Mouse (Mus musculus): ENCODE data around the gene Kcp. TPM values are rescaled to one million over a fixed set of nuclear protein-coding genes. Genes with fewer than 3 reads are reported as not detected.

The Kcp gene
- polyA plus RNA-seq, 1 experiment = 4.1 TPM

- TF ChIP-seq POLR2A (IDR thresholded peaks at IDR 0.05; ENCODE audit: extremely low read depth, insufficient read depth, low read length) (no peak), CTCF (IDR thresholded peaks at IDR 0.05; ENCODE audit: extremely low read depth, insufficient read depth, low read length) (peak; percentile 16; the same call in 1 of the 2 replicates)
- Histone ChIP-seq H3K27ac (ENCODE audit: insufficient read depth, low read length) (no peak overlapping the region), H3K4me3 (ENCODE audit: insufficient read depth, low read length) (no peak overlapping the region), H3K4me1 (ENCODE audit: control insufficient read depth, insufficient read depth, low read length) (no peaks in the 10 kb centered on the region)
These were observed 17.5 kb upstream of the Kcp start for GRCm38 (mm10) chr6:29525256-29525655.

- Histone ChIP-seq H3K27ac (ENCODE audit: insufficient read depth, low read length) (peak overlapping the region; percentile 81), H3K4me3 (ENCODE audit: insufficient read depth, low read length) (no peak overlapping the region), H3K4me1 (ENCODE audit: control insufficient read depth, insufficient read depth, low read length) (no peaks in the 10 kb centered on the region)
- TF ChIP-seq POLR2A (IDR thresholded peaks at IDR 0.05; ENCODE audit: extremely low read depth, insufficient read depth, low read length) (no peak), CTCF (IDR thresholded peaks at IDR 0.05; ENCODE audit: extremely low read depth, insufficient read depth, low read length) (no peak)
These were observed 16.3 kb upstream of the Kcp start for GRCm38 (mm10) chr6:29524034-29524489.

- peak overlapping the region; percentile 83 for H3K27ac ChIP-seq (ENCODE audit: insufficient read depth, low read length)
- H3K4me3 ChIP-seq (ENCODE audit: insufficient read depth, low read length) = no peak overlapping the region
- no peaks in the 10 kb centered on the region for H3K4me1 ChIP-seq (ENCODE audit: control insufficient read depth, insufficient read depth, low read length)
- TF ChIP-seq POLR2A (IDR thresholded peaks at IDR 0.05; ENCODE audit: extremely low read depth, insufficient read depth, low read length) (no peak), CTCF (IDR thresholded peaks at IDR 0.05; ENCODE audit: extremely low read depth, insufficient read depth, low read length) (no peak)
These were observed 15.7 kb upstream of the Kcp start for GRCm38 (mm10) chr6:29523301-29524033.

- TF ChIP-seq CTCF (IDR thresholded peaks at IDR 0.05; ENCODE audit: extremely low read depth, insufficient read depth, low read length) = no peak
- TF ChIP-seq POLR2A (IDR thresholded peaks at IDR 0.05; ENCODE audit: extremely low read depth, insufficient read depth, low read length) = no peak
- H3K4me1 ChIP-seq (ENCODE audit: control insufficient read depth, insufficient read depth, low read length) = no peaks in the 10 kb centered on the region
- peak overlapping the region; percentile 83 for H3K27ac ChIP-seq (ENCODE audit: insufficient read depth, low read length)
- no peak overlapping the region for H3K4me3 ChIP-seq (ENCODE audit: insufficient read depth, low read length)
These were observed 15.0 kb upstream of the Kcp start for GRCm38 (mm10) chr6:29522626-29523300.

- TF ChIP-seq CTCF (IDR thresholded peaks at IDR 0.05; ENCODE audit: extremely low read depth, insufficient read depth, low read length) = peak; percentile 80
- no peak for TF ChIP-seq POLR2A (IDR thresholded peaks at IDR 0.05; ENCODE audit: extremely low read depth, insufficient read depth, low read length)
- no peak overlapping the region for H3K27ac ChIP-seq (ENCODE audit: insufficient read depth, low read length)
- no peak overlapping the region for H3K4me3 ChIP-seq (ENCODE audit: insufficient read depth, low read length)
- H3K4me1 ChIP-seq (ENCODE audit: control insufficient read depth, insufficient read depth, low read length) = no peaks in the 10 kb centered on the region
These were observed 9.4 kb upstream of the Kcp start for GRCm38 (mm10) chr6:29517139-29517538.

- H3K27ac ChIP-seq (ENCODE audit: insufficient read depth, low read length) = no peak overlapping the region
- H3K4me1 ChIP-seq (ENCODE audit: control insufficient read depth, insufficient read depth, low read length) = no peaks in the 10 kb centered on the region
- H3K4me3 ChIP-seq (ENCODE audit: insufficient read depth, low read length) = no peak overlapping the region
- TF ChIP-seq POLR2A (IDR thresholded peaks at IDR 0.05; ENCODE audit: extremely low read depth, insufficient read depth, low read length) = no peak
- no peak for TF ChIP-seq CTCF (IDR thresholded peaks at IDR 0.05; ENCODE audit: extremely low read depth, insufficient read depth, low read length)
These were observed 5.5 kb upstream of the Kcp start for GRCm38 (mm10) chr6:29513284-29513683.

GRCm38 (mm10) chr6:29509086-29509485 lies 1.3 kb upstream of the Kcp start:
- H3K4me3 ChIP-seq (ENCODE audit: insufficient read depth, low read length) = no peak overlapping the region
- no peaks in the 10 kb centered on the region for H3K4me1 ChIP-seq (ENCODE audit: control insufficient read depth, insufficient read depth, low read length)
- no peak overlapping the region for H3K27ac ChIP-seq (ENCODE audit: insufficient read depth, low read length)
- TF ChIP-seq CTCF (IDR thresholded peaks at IDR 0.05; ENCODE audit: extremely low read depth, insufficient read depth, low read length) (no peak), POLR2A (IDR thresholded peaks at IDR 0.05; ENCODE audit: extremely low read depth, insufficient read depth, low read length) (no peak)

- Histone ChIP-seq H3K4me1 (ENCODE audit: control insufficient read depth, insufficient read depth, low read length) (no peaks in the 10 kb centered on the region), H3K4me3 (ENCODE audit: insufficient read depth, low read length) (peak overlapping the region; percentile 24; the same call in 1 of the 2 replicates), H3K27ac (ENCODE audit: insufficient read depth, low read length) (no peak overlapping the region)
- TF ChIP-seq POLR2A (IDR thresholded peaks at IDR 0.05; ENCODE audit: extremely low read depth, insufficient read depth, low read length) (no peak), CTCF (IDR thresholded peaks at IDR 0.05; ENCODE audit: extremely low read depth, insufficient read depth, low read length) (no peak)
These were observed 918 bp downstream of the Kcp start for GRCm38 (mm10) chr6:29506834-29507233.

- no peak for TF ChIP-seq CTCF (IDR thresholded peaks at IDR 0.05; ENCODE audit: extremely low read depth, insufficient read depth, low read length)
- no peak for TF ChIP-seq POLR2A (IDR thresholded peaks at IDR 0.05; ENCODE audit: extremely low read depth, insufficient read depth, low read length)
- Histone ChIP-seq H3K27ac (ENCODE audit: insufficient read depth, low read length) (no peak overlapping the region), H3K4me3 (ENCODE audit: insufficient read depth, low read length) (no peak overlapping the region), H3K4me1 (ENCODE audit: control insufficient read depth, insufficient read depth, low read length) (no peaks in the 10 kb centered on the region)
These were observed 2.3 kb downstream of the Kcp start for GRCm38 (mm10) chr6:29505493-29505892.

GRCm38 (mm10) chr6:29501599-29501998 lies 6.2 kb downstream of the Kcp start:
- no peak overlapping the region for H3K27ac ChIP-seq (ENCODE audit: insufficient read depth, low read length)
- H3K4me1 ChIP-seq (ENCODE audit: control insufficient read depth, insufficient read depth, low read length) = no peaks in the 10 kb centered on the region
- TF ChIP-seq CTCF (IDR thresholded peaks at IDR 0.05; ENCODE audit: extremely low read depth, insufficient read depth, low read length) = peak; percentile 31; the same call in 1 of the 2 replicates
- no peak for TF ChIP-seq POLR2A (IDR thresholded peaks at IDR 0.05; ENCODE audit: extremely low read depth, insufficient read depth, low read length)
- no peak overlapping the region for H3K4me3 ChIP-seq (ENCODE audit: insufficient read depth, low read length)

Measured in cortical plate, adult 2 months (tissue).